Mouse (Mus musculus) thymus, adult 2 months (tissue): Measurements from ENCODE around the gene Narf.

Experiments
- CTCF ChIP-seq: fragments of 200-500 bp; IDR thresholded peaks from 2 replicates; pipeline ENCODE4 v1.5.1; 2012; ENCODE audit warnings: mild to moderate bottlenecking, control low read depth, low read length, moderate library complexity, borderline replicate concordance; ENCODE audit not compliant: control insufficient read depth, poor library complexity, insufficient read depth; ENCODE audit errors: extremely low read depth
- POLR2A ChIP-seq: fragments of 200-500 bp; IDR thresholded peaks from 2 replicates; pipeline ENCODE4 v1.6.1; 2012; ENCODE audit warnings: mild to moderate bottlenecking, low read length, control low read depth, moderate library complexity; ENCODE audit not compliant: control insufficient read depth, poor library complexity, insufficient read depth; ENCODE audit errors: extremely low read depth

DNA sequence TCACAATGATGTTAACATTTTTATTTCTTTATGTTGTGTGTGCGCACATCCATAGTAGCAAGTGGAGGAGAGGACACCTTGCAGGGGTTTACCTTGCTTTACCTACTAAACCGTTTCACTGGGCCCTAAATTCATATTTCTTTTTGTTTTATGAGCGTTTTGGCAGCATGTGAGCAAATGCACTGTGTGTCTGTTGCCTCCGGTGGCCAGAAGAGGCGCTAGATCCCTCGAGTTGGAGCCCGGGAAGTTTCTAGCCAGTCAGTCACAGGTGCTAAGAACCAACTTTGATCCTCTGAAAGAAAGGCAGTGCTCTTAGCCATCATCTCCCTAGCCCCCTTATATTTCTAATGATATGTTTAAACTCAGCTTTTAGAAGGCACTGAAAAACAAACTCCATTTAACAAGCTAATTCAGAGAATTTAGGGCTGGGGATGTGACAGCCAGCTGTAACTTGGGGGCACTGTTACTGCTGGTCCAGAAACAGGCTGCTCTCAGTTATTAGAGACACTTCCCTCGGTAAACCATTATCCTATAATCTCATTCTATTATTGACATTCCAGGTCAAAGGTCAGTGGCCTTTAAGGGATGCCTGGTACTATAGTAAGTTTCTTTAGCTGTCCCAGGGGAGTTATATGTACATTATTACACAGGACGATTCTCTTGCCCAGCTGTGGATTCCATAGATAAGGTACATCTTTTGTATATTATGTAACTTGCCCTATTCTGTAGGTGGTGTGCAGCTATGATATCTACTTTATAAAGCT, 1.4 kb upstream of the Narf start:
- TF ChIP-seq CTCF, result peak; percentile 68; the same call in 1 of the 2 replicates
- TF ChIP-seq POLR2A, result no peak
